Mouse (Mus musculus) right cerebral cortex, postnatal 4 days (tissue): ENCODE measurements around the gene Rnaseh2c.
A peak's percentile ranks its signal among the peaks of the same experiment; 100 is the strongest.

Experiments used
- DNase-seq: peaks from one replicate; pipeline ENCODE4 v3.0.0-alpha.2; 2022

Rnaseh2c gene

GRCm38 (mm10) chr19:5637069-5638047, 35.7 kb downstream of the Rnaseh2c start, which contains the start of gene Rela:
TSS of gene Rela (plus strand) at chr19:5637483.
- peak; percentile 89 for DNase-seq

- DNase-seq: no peak
Measured at GRCm38 (mm10) chr19:5638416-5639005, 36.8 kb downstream of the Rnaseh2c start.

GRCm38 (mm10) chr19:5640339-5640738, 38.7 kb downstream of the Rnaseh2c start:
- no peak for DNase-seq

- no peak for DNase-seq
Measured at GRCm38 (mm10) chr19:5641021-5641420, 39.3 kb downstream of the Rnaseh2c start.

GRCm38 (mm10) chr19:5641641-5642040, 40.0 kb downstream of the Rnaseh2c start:
- DNase-seq: no peak

GRCm38 (mm10) chr19:5645280-5645679, 43.6 kb downstream of the Rnaseh2c start:
- no peak for DNase-seq

GRCm38 (mm10) chr19:5646731-5647330, 45.2 kb downstream of the Rnaseh2c start:
- DNase-seq: no peak

GRCm38 (mm10) chr19:5647791-5648190, 46.1 kb downstream of the Rnaseh2c start:
- DNase-seq: no peak

GRCm38 (mm10) chr19:5648401-5649297, 47.0 kb downstream of the Rnaseh2c start:
- DNase-seq: peak; percentile 72

- DNase-seq: no peak
Measured at GRCm38 (mm10) chr19:5649298-5649741, 47.6 kb downstream of the Rnaseh2c start.

- DNase-seq: no peak
Measured at GRCm38 (mm10) chr19:5651502-5652274, 50.0 kb downstream of the Rnaseh2c start.

GRCm38 (mm10) chr19:5652570-5652969, 50.9 kb downstream of the Rnaseh2c start:
- DNase-seq: no peak

- peak; percentile 21 for DNase-seq
Measured at GRCm38 (mm10) chr19:5653969-5654719, 52.5 kb downstream of the Rnaseh2c start.

- no peak for DNase-seq
Measured at GRCm38 (mm10) chr19:5654720-5655298, 53.1 kb downstream of the Rnaseh2c start.
